Mouse (Mus musculus) lung, embryonic 16.5 days (tissue): ENCODE measurements at regions not wholly inside any gene's neighbourhood (a gene's known extent, or its start where the extent isn't known, plus 50 kb on each side); places are given as distances from the start of the nearest gene placed in this dataset.
A peak's percentile ranks its signal among the peaks of the same experiment; 100 is the strongest.

ENCODE experiments used
- ATAC-seq: fragments of 200-750 bp; cut with Nextera tagmentation; 2 replicates; pipeline ENCODE4 v1.8.0; 2017; ENCODE audit warnings: low read depth, mild to moderate bottlenecking, moderate library complexity
- H3K27ac ChIP-seq: fragments of 300-500 bp; sonication (generic); 2 replicates; pipeline ENCODE4 v1.5.1; 2014; ENCODE audit warnings: mild to moderate bottlenecking, control low read depth, low read length
- H3K27me3 ChIP-seq: fragments of 300-500 bp; sonication (generic); 2 replicates; pipeline ENCODE4 v1.6.1; 2014; ENCODE audit warnings: low read depth, low read length, mixed read lengths; ENCODE audit not compliant: control insufficient read depth, insufficient read depth
- H3K36me3 ChIP-seq: fragments of 300-500 bp; sonication (generic); 2 replicates; pipeline ENCODE4 v1.6.1; 2014; ENCODE audit warnings: low read length; ENCODE audit not compliant: control insufficient read depth, insufficient read depth
- H3K4me1 ChIP-seq: fragments of 300-500 bp; sonication (generic); replicated peaks from 2 replicates; pipeline ENCODE4 v1.6.1; 2014; ENCODE audit warnings: low read length, mixed read lengths; ENCODE audit not compliant: control insufficient read depth, insufficient read depth
- H3K4me2 ChIP-seq: fragments of 300-500 bp; sonication (generic); 2 replicates; pipeline ENCODE4 v1.6.1; 2014; ENCODE audit warnings: low read depth, low read length, control low read depth
- H3K4me3 ChIP-seq: fragments of 300-500 bp; sonication (generic); 2 replicates; pipeline ENCODE4 v1.5.1; 2014; ENCODE audit warnings: mild to moderate bottlenecking, low read length, control low read depth
- H3K9ac ChIP-seq: fragments of 300-500 bp; sonication (generic); 2 replicates; pipeline ENCODE4 v1.6.1; 2014; ENCODE audit warnings: low read length, control low read depth
- H3K9me3 ChIP-seq: fragments of 300-500 bp; sonication (generic); 2 replicates; pipeline ENCODE4 v1.6.1; 2016; ENCODE audit warnings: low read length; ENCODE audit not compliant: control insufficient read depth
- WGBS: fragments of 180-500 bp; shearing (Covaris S2); extraction: QIAGEN DNeasy Blood & Tissue Kit; methylation state at CpG from one replicate; pipeline ENCODE4 v1.1.7; 2014; 5-methylcytosine and 5-hydroxymethylcytosine counted together

DNA sequence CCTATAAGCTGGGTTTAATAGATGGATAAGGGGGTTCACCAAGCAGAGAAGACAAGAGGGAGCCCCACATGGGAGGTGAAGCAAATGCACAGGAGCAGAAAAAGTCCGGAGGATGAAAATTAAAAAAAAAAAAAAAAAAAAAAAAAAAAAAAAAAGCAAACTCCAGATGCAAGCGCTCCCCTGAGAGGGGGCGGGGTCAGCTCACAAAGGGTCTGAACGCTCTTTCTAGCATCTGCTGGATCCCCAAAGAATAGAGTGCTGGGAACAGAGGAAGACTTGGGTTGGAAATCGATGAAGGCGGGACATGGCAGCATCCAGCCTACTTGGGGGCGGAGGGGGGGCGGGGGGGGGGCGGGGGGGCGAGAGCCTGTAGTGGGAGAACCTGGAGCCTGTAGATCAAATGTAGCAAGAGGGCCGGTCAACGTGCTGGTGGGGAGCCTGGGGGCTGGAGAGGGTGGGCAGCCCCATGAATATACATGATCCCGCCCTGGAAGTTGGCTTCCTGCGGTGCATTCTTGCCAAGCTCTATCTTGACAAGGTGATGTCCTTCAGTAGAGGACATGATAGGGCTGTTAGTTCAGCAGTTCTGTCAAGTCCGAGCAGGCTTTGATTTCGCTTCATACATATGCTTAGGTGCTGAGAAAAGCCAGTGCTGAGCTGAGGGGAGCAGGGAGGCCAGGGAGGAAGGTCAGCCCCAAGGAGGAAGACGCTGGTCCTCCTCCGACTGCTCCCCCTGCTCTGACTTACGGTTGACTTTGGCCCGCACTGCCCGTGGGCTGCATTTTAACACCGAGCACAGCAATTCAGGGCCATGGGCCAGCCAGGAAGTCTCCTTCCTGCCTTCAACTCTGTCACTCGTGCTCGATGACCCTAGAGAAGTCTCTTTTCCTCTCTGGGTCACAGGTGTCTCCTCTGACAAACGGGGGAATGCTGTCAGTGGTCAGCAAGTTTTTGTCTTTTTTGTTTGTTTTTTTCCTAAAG, 176.3 kb downstream of the 3100002H09Rik start:
- H3K4me1 ChIP-seq = peaks cover 4% of the 10 kb centered on the region; the same call in 1 of the 2 replicates
- 8% methylated on average over 23 of the region's 25 CpGs for WGBS
- H3K9me3 ChIP-seq = no peaks in the 10 kb centered on the region
- H3K27ac ChIP-seq = no peak overlapping the region
- peaks cover 2% of the 10 kb centered on the region; the same call in 1 of the 2 replicates for H3K27me3 ChIP-seq
- H3K9ac ChIP-seq = no peak overlapping the region
- H3K4me3 ChIP-seq = no peak overlapping the region
- 0 out of 2 replicates have a peak overlapping the region, but pooled peaks have one; percentile 2 for H3K4me2 ChIP-seq
- no peak for ATAC-seq
- H3K36me3 ChIP-seq = no peaks in the 10 kb centered on the region

- Histone ChIP-seq H3K4me1 (peaks cover 4% of the 10 kb centered on the region; the same call in 1 of the 2 replicates), H3K9me3 (no peaks in the 10 kb centered on the region), H3K27ac (no peak overlapping the region), H3K4me2 (no peak overlapping the region), H3K27me3 (no peaks in the 10 kb centered on the region; the same call in 1 of the 2 replicates), H3K9ac (no peak overlapping the region), H3K36me3 (no peaks in the 10 kb centered on the region), H3K4me3 (no peak overlapping the region)
- 60% methylated on average over 9 of the region's 9 CpGs for WGBS
- ATAC-seq = peak; percentile 7; the same call in 1 of the 2 replicates
These were observed 177.1 kb downstream of the 3100002H09Rik start for GRCm38 (mm10) chr4:124433506-124433905.

DNA sequence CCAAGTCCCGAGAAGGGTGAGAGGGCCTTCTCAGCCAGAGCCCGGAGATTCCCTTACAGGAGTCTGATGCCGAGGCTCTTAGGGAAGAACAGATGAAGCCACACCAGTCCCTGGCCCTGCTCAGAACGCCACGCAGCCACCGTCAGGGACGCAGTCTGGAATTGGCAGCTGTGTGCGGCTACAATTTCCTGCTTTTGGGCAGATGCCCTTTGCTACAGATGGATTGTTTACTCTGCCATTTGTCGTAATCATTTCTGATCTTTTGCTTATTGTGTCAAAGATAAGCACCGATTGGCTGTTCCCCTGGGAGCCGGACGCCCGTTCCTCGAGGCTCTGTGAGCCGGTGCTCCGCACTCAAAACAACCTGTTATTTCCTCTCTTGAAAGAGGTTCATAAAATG, 179.4 kb downstream of the 3100002H09Rik start:
- no peaks in the 10 kb centered on the region; the same call in 1 of the 2 replicates for H3K27me3 ChIP-seq
- H3K4me1 ChIP-seq = peaks cover 4% of the 10 kb centered on the region; the same call in 1 of the 2 replicates
- no peaks in the 10 kb centered on the region for H3K36me3 ChIP-seq
- H3K4me3 ChIP-seq = no peak overlapping the region
- H3K4me2 ChIP-seq = no peak overlapping the region
- H3K9me3 ChIP-seq = no peaks in the 10 kb centered on the region
- no peak overlapping the region for H3K27ac ChIP-seq
- H3K9ac ChIP-seq = no peak overlapping the region
- no peak for ATAC-seq
- 34% methylated on average over 16 of the region's 16 CpGs for WGBS

DNA sequence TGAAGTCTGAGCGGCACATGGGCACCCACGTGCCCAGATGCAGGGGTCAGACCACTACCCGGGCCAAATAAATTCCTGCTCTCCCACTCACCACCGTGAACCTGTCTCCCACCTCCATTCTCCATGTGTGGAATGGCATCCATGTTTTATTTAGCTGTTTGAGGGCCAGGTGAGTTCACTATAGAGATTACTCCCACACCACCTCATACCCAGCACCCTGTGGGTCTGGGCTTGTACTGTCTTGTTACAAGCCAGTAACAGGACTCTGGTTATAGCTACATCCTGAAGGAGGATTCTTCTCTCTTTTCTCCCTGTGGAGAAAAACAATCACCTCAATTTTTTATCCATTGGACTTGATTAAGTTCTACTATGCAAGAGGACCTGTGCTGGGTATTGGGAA, 181.8 kb downstream of the 3100002H09Rik start:
- ATAC-seq = no peak
- WGBS = 78% methylated on average over 4 of the region's 4 CpGs
- no peak overlapping the region for H3K27ac ChIP-seq

GRCm38 (mm10) chr4:124422406-124422805, 188.2 kb downstream of the 3100002H09Rik start:
- Histone ChIP-seq H3K4me2 (no peak overlapping the region), H3K9me3 (no peaks in the 10 kb centered on the region), H3K9ac (no peak overlapping the region), H3K27me3 (no peaks in the 10 kb centered on the region), H3K27ac (no peak overlapping the region), H3K4me3 (no peak overlapping the region), H3K4me1 (no peaks in the 10 kb centered on the region), H3K36me3 (no peaks in the 10 kb centered on the region)
- WGBS = 82% methylated on average over 6 of the region's 6 CpGs
- ATAC-seq = no peak

More for the DNA sequence above, 181.8 kb downstream of the 3100002H09Rik start:
- no peaks in the 10 kb centered on the region for H3K9me3 ChIP-seq
- no peaks in the 10 kb centered on the region for H3K36me3 ChIP-seq
- H3K27me3 ChIP-seq = no peaks in the 10 kb centered on the region; the same call in 1 of the 2 replicates
- H3K4me1 ChIP-seq = no peaks in the 10 kb centered on the region
- no peak overlapping the region for H3K4me2 ChIP-seq
- H3K9ac ChIP-seq = no peak overlapping the region
- H3K4me3 ChIP-seq = no peak overlapping the region

DNA sequence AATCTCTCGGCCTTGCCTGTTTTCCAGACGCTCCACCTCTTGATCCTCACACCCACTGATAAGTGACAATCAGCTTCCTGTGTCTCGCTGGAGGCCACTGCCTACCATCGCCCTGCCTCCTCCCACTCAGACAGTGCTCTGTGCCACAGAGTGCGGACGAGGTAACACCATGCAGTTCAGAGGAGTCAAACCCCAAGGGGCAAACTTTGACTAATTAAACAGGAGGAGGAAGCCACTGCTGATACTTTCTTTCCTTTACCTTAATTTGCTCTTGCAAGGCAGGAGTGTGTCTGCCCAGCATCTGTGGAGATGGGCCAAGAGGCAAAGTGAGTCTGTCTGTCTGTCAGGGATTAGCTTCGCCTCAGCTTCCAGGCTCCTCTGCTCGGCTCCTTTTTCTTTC, 192.2 kb downstream of the 3100002H09Rik start:
- no peaks in the 10 kb centered on the region for H3K4me1 ChIP-seq
- H3K4me3 ChIP-seq = no peak overlapping the region
- H3K36me3 ChIP-seq = no peaks in the 10 kb centered on the region
- WGBS = 24% methylated on average over 8 of the region's 8 CpGs
- no peak overlapping the region for H3K27ac ChIP-seq
- H3K9ac ChIP-seq = no peak overlapping the region
- H3K9me3 ChIP-seq = no peaks in the 10 kb centered on the region
- no peak for ATAC-seq
- H3K27me3 ChIP-seq = no peaks in the 10 kb centered on the region
- no peak overlapping the region for H3K4me2 ChIP-seq

DNA sequence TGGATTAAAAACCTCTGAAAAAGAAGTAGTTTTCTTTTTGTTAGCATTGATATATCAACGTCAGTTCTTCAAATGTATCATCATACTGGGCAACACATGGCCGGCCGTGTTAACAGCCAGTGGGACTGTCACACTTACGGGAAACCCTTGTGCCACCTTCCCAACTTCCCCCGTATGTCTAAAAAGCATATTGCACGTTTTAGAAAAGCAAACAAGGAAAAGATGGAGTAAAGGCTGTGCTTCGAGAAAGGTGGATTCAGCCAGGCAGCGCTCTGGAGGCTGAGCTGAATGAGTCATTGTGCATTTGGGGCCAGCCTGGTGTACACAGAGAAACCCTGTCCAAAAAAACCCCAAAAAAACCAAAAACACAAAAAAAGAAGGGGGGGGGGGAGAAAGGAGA, 193.4 kb downstream of the 3100002H09Rik start:
- Histone ChIP-seq H3K27ac (no peak overlapping the region), H3K36me3 (no peaks in the 10 kb centered on the region), H3K4me2 (no peak overlapping the region), H3K27me3 (no peaks in the 10 kb centered on the region), H3K9ac (no peak overlapping the region), H3K9me3 (no peaks in the 10 kb centered on the region), H3K4me1 (no peaks in the 10 kb centered on the region), H3K4me3 (no peak overlapping the region)
- ATAC-seq = no peak
- WGBS = 65% methylated on average over 8 of the region's 8 CpGs

- no peak overlapping the region for H3K9ac ChIP-seq
- no peak for ATAC-seq
- no peak overlapping the region for H3K4me2 ChIP-seq
- no peaks in the 10 kb centered on the region for H3K9me3 ChIP-seq
- WGBS = 86% methylated on average over 6 of the region's 6 CpGs
- no peaks in the 10 kb centered on the region for H3K36me3 ChIP-seq
- no peak overlapping the region for H3K4me3 ChIP-seq
- H3K27me3 ChIP-seq = no peaks in the 10 kb centered on the region
- no peaks in the 10 kb centered on the region for H3K4me1 ChIP-seq
- H3K27ac ChIP-seq = no peak overlapping the region
These were observed 194.3 kb downstream of the 3100002H09Rik start for GRCm38 (mm10) chr4:124416266-124416665.

- 85% methylated on average over 7 of the region's 7 CpGs for WGBS
- H3K36me3 ChIP-seq = no peaks in the 10 kb centered on the region
- no peak overlapping the region for H3K9ac ChIP-seq
- no peak for ATAC-seq
- H3K4me3 ChIP-seq = no peak overlapping the region
- H3K4me1 ChIP-seq = no peaks in the 10 kb centered on the region
- no peak overlapping the region for H3K4me2 ChIP-seq
- no peaks in the 10 kb centered on the region for H3K9me3 ChIP-seq
- no peak overlapping the region for H3K27ac ChIP-seq
- no peaks in the 10 kb centered on the region for H3K27me3 ChIP-seq
These were observed 196.2 kb downstream of the 3100002H09Rik start for GRCm38 (mm10) chr4:124414386-124414785.
